Comparison of ENCODE assay signal across 11 mouse cellular contexts in the genomic region with DNA sequence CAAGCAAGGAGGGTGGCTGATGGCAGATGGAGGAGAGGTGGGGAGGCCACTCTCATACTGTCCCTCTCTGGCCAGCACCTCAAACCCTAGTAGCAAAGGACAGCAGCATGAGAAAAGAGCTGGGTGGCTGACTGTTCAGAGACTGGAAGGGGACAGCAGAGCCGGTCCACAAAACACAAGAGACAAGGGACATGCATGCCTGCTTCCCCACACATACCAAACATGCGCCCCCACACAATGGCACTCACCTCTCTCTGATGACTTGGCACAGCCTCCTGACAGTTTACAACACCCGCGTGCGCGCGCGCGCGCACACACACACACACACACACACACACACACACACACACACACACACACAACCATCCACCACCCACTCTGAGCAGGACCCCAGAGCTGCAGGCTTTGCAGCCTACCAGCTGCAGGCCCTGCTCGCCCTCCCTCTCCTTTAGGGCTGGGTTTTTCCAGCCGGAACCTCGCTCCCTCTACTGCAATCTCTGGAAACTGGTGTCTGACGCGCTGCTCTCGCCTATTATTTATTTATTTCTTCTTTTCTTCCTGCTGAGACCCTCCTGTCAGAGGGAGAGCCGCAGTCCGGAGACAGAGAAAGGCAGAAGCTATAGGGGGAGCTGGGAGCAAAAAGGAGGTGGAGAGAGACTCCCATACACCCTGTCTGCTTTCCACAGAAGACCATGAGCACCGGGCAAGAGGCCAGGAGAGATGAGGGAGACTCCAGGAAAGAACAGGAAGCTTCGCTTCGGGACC. TPM values are rescaled to one million over a fixed set of nuclear protein-coding genes. Genes with fewer than 3 reads are reported as not detected.
DNase-seq lines count a peak whose midpoint lies in the region; ATAC-seq lines count a peak whose summit lies in the region.
"Had no signal": no experiment of that assay in that cellular context is flagged by ENCODE, and none has a peak within 500 bp of the region (broad histone marks: within the 10 kb centered on the region; RNA-seq: fewer than 3 reads in every experiment).

No protein-coding gene starts in this region.

- H3K4me1 ChIP-seq in midbrain, embryonic 11.5 days (ENCODE audit: control insufficient read depth, insufficient read depth, low read length): no peaks in the 10 kb centered on the region
- peaks cover 10% of the 10 kb centered on the region; the same call in 1 of the 2 replicates for H3K4me1 ChIP-seq in stomach, embryonic 15.5 days

- H3K36me3 ChIP-seq in midbrain, embryonic 11.5 days (ENCODE audit: control insufficient read depth, insufficient read depth, low read length): no peaks in the 10 kb centered on the region
- H3K36me3 ChIP-seq in stomach, embryonic 15.5 days: no peaks in the 10 kb centered on the region
- H3K36me3 ChIP-seq: G1E had no signal

- H3K4me3 ChIP-seq in midbrain, embryonic 11.5 days (ENCODE audit: low read depth, low read length): no peak overlapping the region
- H3K4me3 ChIP-seq in stomach, embryonic 15.5 days (replicated peaks): peak overlapping the region; percentile 24; the same call in 1 of the 2 replicates

- H3K9ac ChIP-seq in midbrain, embryonic 11.5 days (ENCODE audit: low read length): no peak overlapping the region; the same call in 1 of the 2 replicates
- H3K9ac ChIP-seq in stomach, embryonic 15.5 days: no peak overlapping the region

- WGBS in midbrain, embryonic 11.5 days: 53% methylated on average over 21 of the region's 21 CpGs
- WGBS in stomach, embryonic 15.5 days: 37% methylated on average over 21 of the region's 21 CpGs

- DNase-seq in kidney, adult 18-20 months: peak; percentile 45
- DNase-seq in kidney, adult 11 months: no peak
- DNase-seq in cerebellum, postnatal 36 days: peak; percentile 67 to 71
- peak; percentile 53 for DNase-seq in heart, postnatal 4 days
- peak; percentile 40 for DNase-seq in layer of hippocampus, adult 9-11 months
- no peak for DNase-seq in midbrain, embryonic 11.5 days (ENCODE audit: low spot score, missing footprints)
- DNase-seq in thymus, postnatal 25 days: no peak

- no peak overlapping the region for H3K4me2 ChIP-seq in midbrain, embryonic 11.5 days
- H3K4me2 ChIP-seq in stomach, embryonic 15.5 days: peak overlapping the region; percentile 49

- ATAC-seq in midbrain, embryonic 11.5 days (ENCODE audit: low FRiP score): peak; percentile 78
- ATAC-seq in stomach, embryonic 15.5 days (ENCODE audit: insufficient read depth, low FRiP score, low read depth): peak; percentile 61

- H3K27me3 ChIP-seq in midbrain, embryonic 11.5 days (ENCODE audit: control insufficient read depth, insufficient read depth, low read length): no peaks in the 10 kb centered on the region
- H3K27me3 ChIP-seq in stomach, embryonic 15.5 days (replicated peaks): no peaks in the 10 kb centered on the region

- H3K27ac ChIP-seq in midbrain, embryonic 11.5 days (ENCODE audit: low read depth, low read length): no peak overlapping the region
- no peak overlapping the region for H3K27ac ChIP-seq in stomach, embryonic 15.5 days

- no peaks in the 10 kb centered on the region for H3K9me3 ChIP-seq in midbrain, embryonic 11.5 days (ENCODE audit: control insufficient read depth, low read length)
- no peaks in the 10 kb centered on the region for H3K9me3 ChIP-seq in stomach, embryonic 15.5 days
- H3K9me3 ChIP-seq: G1E had no signal

RNA-seq across cellular contexts. Expression of a gene that starts 0.5 kb away (rescaled TPM):
- 1 to 10 TPM; 1.5 to 1.8 TPM for total RNA-seq in heart, postnatal 4 days (2021)
- 2.2 and 2.7 TPM in 2 replicates for polyA plus RNA-seq in midbrain, embryonic 11.5 days (2014; fragmentation: Nextera tagmentation; extraction: Ambion mirVana)
- polyA plus RNA-seq in stomach, embryonic 15.5 days (2015; fragmentation: Nextera tagmentation; extraction: Ambion mirVana): 4.7 and 5.3 TPM in 2 replicates
- polyA plus RNA-seq: G1E had no signal

RNA-seq across cellular contexts. Expression of a gene that starts 24.3 kb away (rescaled TPM):
- not detected for total RNA-seq in heart, postnatal 4 days (2021)
- not detected in 2 replicates for polyA plus RNA-seq in midbrain, embryonic 11.5 days (2014; fragmentation: Nextera tagmentation; extraction: Ambion mirVana)
- not detected in 2 replicates for polyA plus RNA-seq in stomach, embryonic 15.5 days (2015; fragmentation: Nextera tagmentation; extraction: Ambion mirVana)
- total RNA-seq: G1E had no signal
- polyA plus RNA-seq: G1E; gonadal fat pad, adult 2 months; spleen, adult 2 months had no signal

RNA-seq across cellular contexts. Expression of a gene that starts 24.3 kb away (rescaled TPM):
- total RNA-seq in heart, postnatal 4 days (2021): not detected
- polyA plus RNA-seq in midbrain, embryonic 11.5 days (2014; fragmentation: Nextera tagmentation; extraction: Ambion mirVana): 0.25 and 0.44 TPM in 2 replicates
- 0.28 and 0.31 TPM in 2 replicates for polyA plus RNA-seq in stomach, embryonic 15.5 days (2015; fragmentation: Nextera tagmentation; extraction: Ambion mirVana)
- polyA plus RNA-seq: G1E had no signal

RNA-seq across cellular contexts. Expression of a gene that starts 25.1 kb away (rescaled TPM):
- total RNA-seq in heart, postnatal 4 days (2021): 10 to 100 TPM; 27.8 to 34.2 TPM
- 26.3 and 27.2 TPM in 2 replicates for polyA plus RNA-seq in midbrain, embryonic 11.5 days (2014; fragmentation: Nextera tagmentation; extraction: Ambion mirVana)
- polyA plus RNA-seq in stomach, embryonic 15.5 days (2015; fragmentation: Nextera tagmentation; extraction: Ambion mirVana): 28.5 and 29.0 TPM in 2 replicates

RNA-seq across cellular contexts. Expression of a gene that starts 36.8 kb away (rescaled TPM):
- 10 to 100 TPM; 42.0 to 48.9 TPM for total RNA-seq in heart, postnatal 4 days (2021)
- polyA plus RNA-seq in midbrain, embryonic 11.5 days (2014; fragmentation: Nextera tagmentation; extraction: Ambion mirVana): 49.8 and 55.3 TPM in 2 replicates
- polyA plus RNA-seq in stomach, embryonic 15.5 days (2015; fragmentation: Nextera tagmentation; extraction: Ambion mirVana): 23.2 and 27.3 TPM in 2 replicates

Comparison
In these comparisons a context has a peak if more than half of its experiments do, and no peak if none do; other contexts are left out.
1. DNase-seq: peak in kidney, adult 18-20 months (single experiment), cerebellum, postnatal 36 days (2 of 2), heart, postnatal 4 days (single experiment) and layer of hippocampus, adult 9-11 months (single experiment); none in kidney, adult 11 months (single experiment), midbrain, embryonic 11.5 days (single experiment) and thymus, postnatal 25 days (single experiment).